29 mouse cellular contexts compared by ENCODE assay signal in genomic region chr6:50223606-50224005, GRCm38 (mm10).
"Had no signal": no experiment of that assay in that cellular context is flagged by ENCODE, and none has a peak within 500 bp of the region (broad histone marks: within the 10 kb centered on the region; RNA-seq: fewer than 3 reads in every experiment).

No protein-coding gene starts in this region.

- H3K9ac ChIP-seq: limb, embryonic 12.5 days; limb, embryonic 13.5 days; limb, embryonic 15.5 days; liver, embryonic 12.5 days; liver, embryonic 13.5 days; liver, embryonic 14.5 days; liver, embryonic 15.5 days; liver, postnatal 0 days; lung, embryonic 14.5 days; lung, embryonic 15.5 days; midbrain, embryonic 12.5 days; midbrain, embryonic 13.5 days; midbrain, embryonic 15.5 days had no signal

- H3K27me3 ChIP-seq: limb, embryonic 12.5 days; limb, embryonic 13.5 days; limb, embryonic 15.5 days; liver, embryonic 12.5 days; liver, embryonic 13.5 days; liver, embryonic 15.5 days; lung, embryonic 15.5 days; megakaryocyte, embryonic 14.5 days; midbrain, embryonic 12.5 days; midbrain, embryonic 13.5 days; midbrain, embryonic 15.5 days had no signal

- H3K4me3 ChIP-seq: left cerebral cortex, adult 2 months; limb, embryonic 10.5 days; limb, embryonic 12.5 days; limb, embryonic 13.5 days; limb, embryonic 15.5 days; liver, embryonic 12.5 days; liver, embryonic 13.5 days; liver, embryonic 15.5 days; lung, embryonic 15.5 days; midbrain, embryonic 10.5 days; midbrain, embryonic 12.5 days; midbrain, embryonic 13.5 days; midbrain, embryonic 15.5 days; myocyte had no signal

- H3K9me3 ChIP-seq: limb, embryonic 10.5 days; limb, embryonic 12.5 days; limb, embryonic 13.5 days; limb, embryonic 15.5 days; liver, embryonic 12.5 days; liver, embryonic 13.5 days; liver, embryonic 15.5 days; lung, embryonic 15.5 days; megakaryocyte, embryonic 14.5 days; midbrain, embryonic 10.5 days; midbrain, embryonic 12.5 days; midbrain, embryonic 13.5 days; midbrain, embryonic 15.5 days had no signal

- H3K27ac ChIP-seq: left cerebral cortex, adult 2 months; limb, embryonic 10.5 days; limb, embryonic 12.5 days; limb, embryonic 13.5 days; limb, embryonic 15.5 days; liver, embryonic 12.5 days; liver, embryonic 13.5 days; liver, embryonic 14.5 days; liver, embryonic 15.5 days; lung, embryonic 15.5 days; midbrain, embryonic 10.5 days; midbrain, embryonic 12.5 days; midbrain, embryonic 13.5 days; midbrain, embryonic 15.5 days had no signal

- ATAC-seq: liver, embryonic 12.5 days; liver, postnatal 0 days; lung, postnatal 0 days; midbrain, embryonic 13.5 days; midbrain, embryonic 15.5 days; midbrain, embryonic 16.5 days had no signal

- H3K4me2 ChIP-seq: limb, embryonic 12.5 days; limb, embryonic 13.5 days; limb, embryonic 15.5 days; liver, embryonic 11.5 days; liver, embryonic 12.5 days; liver, embryonic 13.5 days; liver, embryonic 15.5 days; lung, embryonic 14.5 days; lung, embryonic 15.5 days; midbrain, embryonic 12.5 days; midbrain, embryonic 13.5 days; midbrain, embryonic 15.5 days had no signal

- H3K4me1 ChIP-seq: limb, embryonic 13.5 days; liver, embryonic 13.5 days; liver, embryonic 15.5 days; lung, embryonic 15.5 days; midbrain, embryonic 10.5 days; midbrain, embryonic 12.5 days; midbrain, embryonic 13.5 days; midbrain, embryonic 15.5 days had no signal

- DNase-seq: left cerebral cortex, postnatal 4 days; liver; liver, embryonic 13.5 days; liver, postnatal 0 days; lung, adult 18-20 months; lung, adult 2 months; lung, embryonic 14.5 days; lung, postnatal 10 days; lung, postnatal 14 days; lung, postnatal 36 days; lung, postnatal 4 days had no signal

- H3K36me3 ChIP-seq: limb, embryonic 10.5 days; limb, embryonic 13.5 days; liver, embryonic 12.5 days; liver, embryonic 13.5 days; liver, embryonic 15.5 days; lung, embryonic 15.5 days; midbrain, embryonic 12.5 days had no signal
